Mouse (Mus musculus) erythroblast, embryonic 14.5 days (primary cell): Measurements from ENCODE around the gene Wtap.

Source experiments
- GATA1 ChIP-seq: IDR thresholded peaks from 2 replicates; pipeline ENCODE4 v1.6.1; 2012; ENCODE audit warnings: low read length, inconsistent platforms, mixed read lengths
- TAL1 ChIP-seq: IDR thresholded peaks from 3 replicates; pipeline ENCODE4 v1.6.1; 2012; ENCODE audit warnings: low read length, inconsistent platforms, mixed read lengths

GRCm38 (mm10) chr17:12942459-12943162 is 51.4 kb downstream of the Wtap start:
- TF ChIP-seq GATA1 (no peak), TAL1 (no peak)
